Mouse (Mus musculus) liver, adult 2 months (tissue): ENCODE measurements around the gene P2rx6.

Experiments used
- CTCF ChIP-seq: fragments of 200-500 bp; IDR thresholded peaks from 2 replicates; pipeline ENCODE4 v1.5.1; 2011; ENCODE audit warnings: low read depth, low read length, control low read depth
- POLR2A ChIP-seq: fragments of 200-500 bp; IDR thresholded peaks from 2 replicates; pipeline ENCODE4 v1.6.1; 2011; ENCODE audit warnings: low read length, control low read depth; ENCODE audit not compliant: insufficient read depth; ENCODE audit errors: extremely low read depth

DNA sequence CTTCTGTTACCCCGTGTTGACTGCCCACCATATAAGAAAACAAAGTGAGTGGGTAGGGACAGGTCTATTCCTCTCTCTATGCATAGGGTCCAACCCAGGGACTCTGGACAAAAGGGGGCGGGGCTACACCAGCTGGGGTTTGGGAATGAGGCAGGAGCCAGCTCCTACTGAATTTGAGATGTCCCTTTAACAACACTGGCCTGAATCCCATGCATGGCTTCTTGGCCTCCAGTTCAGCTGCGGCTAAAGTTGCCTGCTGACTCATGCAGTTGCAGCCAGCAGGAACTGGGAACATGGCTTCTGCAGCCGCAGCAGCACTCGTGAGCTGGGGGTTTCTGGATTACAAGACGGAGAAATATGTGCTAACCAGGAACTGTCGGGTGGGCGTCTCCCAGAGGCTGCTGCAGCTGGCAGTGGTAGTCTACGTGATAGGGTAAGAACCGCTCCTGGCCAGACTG lies at the start of gene P2rx6:
- TF ChIP-seq CTCF = no peak
- no peak for TF ChIP-seq POLR2A
